Mouse (Mus musculus) ES-E14 (cell line): ENCODE measurements around the gene Kbtbd7. TPM values are rescaled to one million over a fixed set of nuclear protein-coding genes. Genes with fewer than 3 reads are reported as not detected.

Experiments used
- DNase-seq: peaks from one replicate; pipeline ENCODE4 v3.0.0-alpha.2; 2013; ENCODE audit warnings: low read depth, low spot score
- H3K27ac ChIP-seq: 2 replicates; pipeline ENCODE4 v1.5.1; 2012; ENCODE audit warnings: low read depth, mild to moderate bottlenecking, low read length, moderate library complexity, mixed read lengths; ENCODE audit not compliant: poor library complexity, insufficient read depth, severe bottlenecking
- H3K36me3 ChIP-seq: 2 replicates; pipeline ENCODE4 v1.6.1; 2012; ENCODE audit warnings: mild to moderate bottlenecking, low read length, moderate library complexity, mixed read lengths; ENCODE audit not compliant: control insufficient read depth, poor library complexity, insufficient read depth, severe bottlenecking
- H3K4me1 ChIP-seq, 2 experiments: fragments of 150-350 bp in 1 of 2; sonication (generic) in 1 of 2; 2 replicates each; pipeline ENCODE4 v1.6.1; 2012; ENCODE audit warnings: low read length in 2 of 2, mild to moderate bottlenecking in 1 of 2, mixed read lengths in 1 of 2; ENCODE audit not compliant: control insufficient read depth in 2 of 2, insufficient read depth in 2 of 2, poor library complexity in 1 of 2
- H3K4me3 ChIP-seq, 2 experiments: fragments of 150-350 bp in 1 of 2; sonication (generic) in 1 of 2; 2 replicates each; pipeline ENCODE4 v1.5.1; 2012; ENCODE audit warnings: low read length in 2 of 2, low read depth in 1 of 2, mild to moderate bottlenecking in 1 of 2, mixed read lengths in 1 of 2; ENCODE audit not compliant: insufficient read depth in 1 of 2, poor library complexity in 1 of 2, severe bottlenecking in 1 of 2
- H3K9ac ChIP-seq: 2 replicates; pipeline ENCODE4 v1.6.1; 2012; ENCODE audit warnings: low read depth, mild to moderate bottlenecking, low read length, mixed read lengths; ENCODE audit not compliant: poor library complexity, insufficient read depth, severe bottlenecking
- H3K9me3 ChIP-seq: fragments of 150-350 bp; sonication (generic); 2 replicates; pipeline ENCODE4 v1.6.1; 2012; ENCODE audit warnings: low read depth, mild to moderate bottlenecking, low read length; ENCODE audit not compliant: control insufficient read depth, insufficient read depth
- CHD2 ChIP-seq: IDR thresholded peaks from 2 replicates; pipeline ENCODE4 v1.6.1; 2014; ENCODE audit warnings: mild to moderate bottlenecking, low read depth, low read length, inconsistent platforms
- HCFC1 ChIP-seq: IDR thresholded peaks from 2 replicates; pipeline ENCODE4 v1.6.1; 2012; ENCODE audit warnings: low read length, inconsistent platforms, borderline replicate concordance; ENCODE audit not compliant: insufficient read depth
- MAFK ChIP-seq: IDR thresholded peaks from 2 replicates; pipeline ENCODE4 v1.6.1; 2014; ENCODE audit warnings: mild to moderate bottlenecking, low read depth, low read length, inconsistent platforms; ENCODE audit not compliant: insufficient read depth
- ZC3H11A ChIP-seq: IDR thresholded peaks from 2 replicates; pipeline ENCODE4 v1.6.1; 2012; ENCODE audit warnings: low read depth, mild to moderate bottlenecking, inconsistent platforms, low read length, borderline replicate concordance
- ZNF384 ChIP-seq: IDR thresholded peaks from 2 replicates; pipeline ENCODE4 v1.6.1; 2012; ENCODE audit warnings: low read depth, low read length, inconsistent platforms
- in situ Hi-C, 2 experiments: fragments of 600-800 bp; cut with MboI; formaldehyde crosslinking; loops; one replicate each; pipeline ENCODE4 v1.15.1; 2025; ENCODE audit warnings: low sequenced_read_pairs in 2 of 2, inconsistent platforms in 1 of 2; ENCODE audit not compliant: unreplicated experiment in 2 of 2
- total RNA-seq: library from RNA; depleted of rRNA; stranded (reverse); fragments of 300-350 nt; gene quantifications from 2 replicates; pipeline ENCODE4 v1.2.3, GENCODE M21; 2012; rRNA removed

Kbtbd7 gene
- total RNA-seq, 1 experiment: 5.6 TPM

GRCm38 (mm10) chr14:79473384-79473783 lies 47.1 kb downstream of the Kbtbd7 start:
- H3K9ac ChIP-seq: no peak overlapping the region
- TF ChIP-seq MAFK (no peak), CHD2 (no peak), HCFC1 (no peak), ZNF384 (no peak), ZC3H11A (no peak)
- H3K4me3 ChIP-seq: no peak overlapping the region
- no peak overlapping the region for H3K27ac ChIP-seq
- no peaks in the 10 kb centered on the region for H3K9me3 ChIP-seq
- in situ Hi-C loops: no loop called here
- H3K36me3 ChIP-seq: peaks cover 15% of the 10 kb centered on the region
- no peak for DNase-seq
- H3K4me1 ChIP-seq: no peaks in the 10 kb centered on the region

Other genes starting within 250 kb of the Kbtbd7 start
- not detected in 2 replicates for gene Zfp957, start 179.1 kb upstream of the Kbtbd7 start, total RNA-seq
- gene Rgcc, start 124.9 kb upstream of the Kbtbd7 start, total RNA-seq: 0.71 and 1.2 TPM in 2 replicates
- gene Naa16, start 35.7 kb upstream of the Kbtbd7 start, total RNA-seq: 13.5 and 21.9 TPM in 2 replicates
- 6.5 and 8.2 TPM in 2 replicates for gene Mtrf1, start 28.7 kb upstream of the Kbtbd7 start, total RNA-seq
- gene Kbtbd6, start 25.3 kb downstream of the Kbtbd7 start, total RNA-seq: 2.1 and 3.9 TPM in 2 replicates
- gene Elf1, start 54.7 kb downstream of the Kbtbd7 start, total RNA-seq: 4.4 and 5.3 TPM in 2 replicates
- gene Wbp4, start 55.0 kb downstream of the Kbtbd7 start, total RNA-seq: 13.3 and 16.4 TPM in 2 replicates
- 93.7 and 115 TPM in 2 replicates for gene Sugt1, start 161.2 kb downstream of the Kbtbd7 start, total RNA-seq
- gene Cnmd, start 235.7 kb downstream of the Kbtbd7 start, total RNA-seq: not detected in 2 replicates